Comparison of ENCODE assay signal across 8 mouse cellular contexts in the genomic region with DNA sequence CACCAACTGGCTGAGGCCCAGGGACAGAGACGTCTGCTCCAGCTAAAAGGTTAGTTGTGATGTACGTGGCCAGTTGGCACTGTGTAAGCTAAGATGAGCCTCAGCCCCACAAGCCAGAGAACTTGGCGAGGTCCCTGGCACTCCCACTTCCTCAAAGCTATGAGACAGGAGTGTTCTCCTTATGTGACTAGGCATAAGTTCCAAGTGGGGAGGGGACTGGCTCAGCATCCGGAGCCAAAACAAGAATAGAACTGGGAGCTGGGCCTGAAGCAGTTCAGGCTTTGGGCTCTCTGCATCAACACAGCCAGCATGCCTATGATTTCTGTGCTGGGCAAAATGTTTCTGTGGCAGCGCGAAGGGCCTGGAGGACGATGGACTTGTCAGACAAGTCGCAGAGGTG. TPM values are rescaled to one million over a fixed set of nuclear protein-coding genes. Genes with fewer than 3 reads are reported as not detected.
DNase-seq lines count a peak whose midpoint lies in the region; ATAC-seq lines count a peak whose summit lies in the region.

No protein-coding gene starts in this region.

- H3K9me3 ChIP-seq in heart, embryonic 13.5 days: no peaks in the 10 kb centered on the region
- no peaks in the 10 kb centered on the region for H3K9me3 ChIP-seq in neural tube, embryonic 13.5 days

- peaks cover 42% of the 10 kb centered on the region for H3K36me3 ChIP-seq in heart, embryonic 13.5 days
- peaks cover 36% of the 10 kb centered on the region for H3K36me3 ChIP-seq in neural tube, embryonic 13.5 days

- peak; percentile 71 to 76 for DNase-seq in left cerebral cortex, adult 18-20 months (ENCODE audit: low spot score in 2 of 2)
- no peak for DNase-seq in left cerebral cortex, adult 11 months (ENCODE audit: low spot score)
- DNase-seq in cerebellum, postnatal 25 days: peak; percentile 75
- DNase-seq in layer of hippocampus, postnatal 36 days: peak; percentile 73 to 75
- DNase-seq in natural killer cell, adult 2 months (ENCODE audit: low spot score in 2 of 2): no peak
- DNase-seq in urinary bladder, postnatal 36 days (ENCODE audit: low spot score in 2 of 2): no peak

- WGBS in heart, embryonic 13.5 days: 61% methylated on average over 8 of the region's 8 CpGs
- WGBS in neural tube, embryonic 13.5 days: 71% methylated on average over 8 of the region's 8 CpGs

- H3K4me3 ChIP-seq in heart, embryonic 13.5 days: peak overlapping the region; percentile 45
- no peak overlapping the region for H3K4me3 ChIP-seq in neural tube, embryonic 13.5 days

- peak overlapping the region; percentile 77 for H3K27ac ChIP-seq in heart, embryonic 13.5 days (replicated peaks)
- H3K27ac ChIP-seq in neural tube, embryonic 13.5 days (replicated peaks): no peak overlapping the region; the same call in 1 of the 2 replicates

- peak overlapping the region; percentile 76 for H3K9ac ChIP-seq in heart, embryonic 13.5 days
- H3K9ac ChIP-seq in neural tube, embryonic 13.5 days: no peak overlapping the region; the same call in 1 of the 2 replicates

- ATAC-seq in heart, embryonic 13.5 days (ENCODE audit: extremely low read depth, insufficient number of reproducible peaks, low FRiP score, low TSS enrichment): no peak
- no peak for ATAC-seq in neural tube, embryonic 13.5 days (ENCODE audit: low read depth)

- H3K27me3 ChIP-seq in heart, embryonic 13.5 days (replicated peaks): peaks cover 8% of the 10 kb centered on the region
- H3K27me3 ChIP-seq in neural tube, embryonic 13.5 days: no peaks in the 10 kb centered on the region

- peaks cover 39% of the 10 kb centered on the region for H3K4me1 ChIP-seq in heart, embryonic 13.5 days
- H3K4me1 ChIP-seq in neural tube, embryonic 13.5 days (replicated peaks): peaks cover 44% of the 10 kb centered on the region

- H3K4me2 ChIP-seq in heart, embryonic 13.5 days: peak overlapping the region; percentile 69
- peak overlapping the region; percentile 82 for H3K4me2 ChIP-seq in neural tube, embryonic 13.5 days

RNA-seq across cellular contexts. Expression of gene Fam131a, which starts 1.7 kb away (rescaled TPM):
- total RNA-seq in left cerebral cortex, adult 18-20 months (2021): 100 to 1,000 TPM; 320 to 327 TPM
- 5.1 and 6.0 TPM in 2 replicates for polyA plus RNA-seq in heart, embryonic 13.5 days (2015; fragmentation: Nextera tagmentation; extraction: Ambion mirVana)
- 100 to 1,000 TPM; 415 to 465 TPM for total RNA-seq in layer of hippocampus, postnatal 36 days (2021)
- 26.3 and 27.8 TPM in 2 replicates for polyA plus RNA-seq in neural tube, embryonic 13.5 days (2015; fragmentation: Nextera tagmentation; extraction: Ambion mirVana)

RNA-seq across cellular contexts. Expression of gene Polr2h, which starts 22.7 kb away (rescaled TPM):
- total RNA-seq in left cerebral cortex, adult 18-20 months (2021): 10 to 100 TPM; 27.6 to 30.2 TPM
- polyA plus RNA-seq in heart, embryonic 13.5 days (2015; fragmentation: Nextera tagmentation; extraction: Ambion mirVana): 52.6 and 56.2 TPM in 2 replicates
- total RNA-seq in layer of hippocampus, postnatal 36 days (2021): 10 to 100 TPM; 24.8 to 24.9 TPM
- polyA plus RNA-seq in neural tube, embryonic 13.5 days (2015; fragmentation: Nextera tagmentation; extraction: Ambion mirVana): 89.9 and 92.3 TPM in 2 replicates

RNA-seq across cellular contexts. Expression of gene Clcn2, which starts 22.8 kb away (rescaled TPM):
- 10 to 100 TPM; 54.8 to 67.2 TPM for total RNA-seq in left cerebral cortex, adult 18-20 months (2021)
- 3.9 and 4.3 TPM in 2 replicates for polyA plus RNA-seq in heart, embryonic 13.5 days (2015; fragmentation: Nextera tagmentation; extraction: Ambion mirVana)
- 10 to 100 TPM; 66.0 to 71.3 TPM for total RNA-seq in layer of hippocampus, postnatal 36 days (2021)
- polyA plus RNA-seq in neural tube, embryonic 13.5 days (2015; fragmentation: Nextera tagmentation; extraction: Ambion mirVana): 30.8 and 31.4 TPM in 2 replicates

RNA-seq across cellular contexts. Expression of gene Eif4g1, which starts 26.7 kb away (rescaled TPM):
- 100 to 1,000 TPM; 262 to 265 TPM for total RNA-seq in left cerebral cortex, adult 18-20 months (2021)
- 129 TPM in 2 replicates for polyA plus RNA-seq in heart, embryonic 13.5 days (2015; fragmentation: Nextera tagmentation; extraction: Ambion mirVana)
- total RNA-seq in layer of hippocampus, postnatal 36 days (2021): 100 to 1,000 TPM; 292 to 299 TPM
- 141 and 144 TPM in 2 replicates for polyA plus RNA-seq in neural tube, embryonic 13.5 days (2015; fragmentation: Nextera tagmentation; extraction: Ambion mirVana)

RNA-seq across cellular contexts. Expression of gene Chrd, which starts 38.1 kb away (rescaled TPM):
- 10 to 100 TPM; 39.9 to 47.0 TPM for total RNA-seq in left cerebral cortex, adult 18-20 months (2021)
- polyA plus RNA-seq in heart, embryonic 13.5 days (2015; fragmentation: Nextera tagmentation; extraction: Ambion mirVana): 0.39 and 0.83 TPM in 2 replicates
- total RNA-seq in layer of hippocampus, postnatal 36 days (2021): 10 to 100 TPM; 86.1 to 88.4 TPM
- polyA plus RNA-seq in neural tube, embryonic 13.5 days (2015; fragmentation: Nextera tagmentation; extraction: Ambion mirVana): 5.8 and 6.9 TPM in 2 replicates

Comparison
In these comparisons a context has a peak if more than half of its experiments do, and no peak if none do; other contexts are left out.
1. DNase-seq: peak in left cerebral cortex, adult 18-20 months (2 of 2), cerebellum, postnatal 25 days (2 of 2) and layer of hippocampus, postnatal 36 days (2 of 2); none in left cerebral cortex, adult 11 months (single experiment), natural killer cell, adult 2 months (0 of 2) and urinary bladder, postnatal 36 days (0 of 2).